Mouse (Mus musculus) c-Kit-negative CD71-positive TER-119-positive erythroid progenitor cells, embryonic 14.5 days (primary cell): ENCODE measurements around the gene Katnal1.

Experiments used
- DNase-seq: peaks from one replicate; pipeline ENCODE4 v3.0.0-alpha.2; 2013; ENCODE audit warnings: low read depth, low spot score

Katnal1 gene

DNA sequence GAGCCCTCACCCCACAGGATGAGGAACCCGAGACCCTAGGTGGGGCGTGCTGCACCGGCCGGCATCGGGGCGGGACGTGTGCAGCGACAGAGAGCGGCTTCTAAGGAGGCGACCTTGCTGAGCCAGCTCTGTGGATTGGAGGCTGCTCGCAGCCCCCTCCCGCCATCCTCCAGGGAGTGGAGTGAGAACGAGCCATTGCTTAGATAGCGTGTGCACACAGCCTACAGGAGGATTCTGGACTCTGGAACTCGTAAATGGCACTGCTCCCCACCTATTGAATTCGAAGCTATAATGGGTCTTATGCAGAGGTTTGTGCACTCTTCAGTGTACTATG lies at the start of gene Katnal1:
Gene Katnal1 (minus strand): TSS at position 205 of the 334 bp plus-strand sequence.
- DNase-seq, result no peak

DNA sequence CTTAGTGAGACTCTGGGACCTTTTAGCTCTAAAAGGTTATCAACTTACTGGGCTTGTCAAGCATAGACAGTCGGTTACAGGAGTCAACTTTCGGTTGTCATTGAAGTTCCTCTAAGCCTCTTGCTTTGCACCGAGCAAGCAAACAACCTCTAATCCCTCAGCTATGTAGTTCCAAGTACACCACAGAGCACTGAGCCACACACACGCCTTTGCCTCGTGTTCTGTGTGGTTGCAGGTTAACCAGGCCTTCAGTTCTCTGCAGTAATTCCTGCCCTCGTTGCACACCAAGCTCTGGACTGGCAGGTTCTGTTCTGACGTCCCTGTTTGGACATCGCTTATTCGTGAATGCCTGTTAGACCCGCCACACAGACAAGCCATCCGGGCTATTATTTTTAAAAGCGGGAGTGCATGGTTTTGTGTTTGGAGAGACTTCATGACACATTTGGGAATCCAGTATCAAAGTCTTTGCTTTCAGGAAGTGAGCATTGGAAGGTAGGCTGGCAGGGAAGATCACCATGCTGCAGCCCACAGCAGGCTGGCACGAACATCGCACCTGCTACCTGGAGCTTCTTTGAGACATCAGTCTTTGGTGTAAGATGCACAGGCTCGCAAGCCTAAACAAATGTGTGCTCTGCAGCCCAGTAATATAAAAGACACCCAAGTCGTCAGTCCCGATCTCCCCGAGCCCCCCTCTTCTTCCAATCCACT lies 49.5 kb upstream of the Katnal1 start:
- DNase-seq, result no peak

DNA sequence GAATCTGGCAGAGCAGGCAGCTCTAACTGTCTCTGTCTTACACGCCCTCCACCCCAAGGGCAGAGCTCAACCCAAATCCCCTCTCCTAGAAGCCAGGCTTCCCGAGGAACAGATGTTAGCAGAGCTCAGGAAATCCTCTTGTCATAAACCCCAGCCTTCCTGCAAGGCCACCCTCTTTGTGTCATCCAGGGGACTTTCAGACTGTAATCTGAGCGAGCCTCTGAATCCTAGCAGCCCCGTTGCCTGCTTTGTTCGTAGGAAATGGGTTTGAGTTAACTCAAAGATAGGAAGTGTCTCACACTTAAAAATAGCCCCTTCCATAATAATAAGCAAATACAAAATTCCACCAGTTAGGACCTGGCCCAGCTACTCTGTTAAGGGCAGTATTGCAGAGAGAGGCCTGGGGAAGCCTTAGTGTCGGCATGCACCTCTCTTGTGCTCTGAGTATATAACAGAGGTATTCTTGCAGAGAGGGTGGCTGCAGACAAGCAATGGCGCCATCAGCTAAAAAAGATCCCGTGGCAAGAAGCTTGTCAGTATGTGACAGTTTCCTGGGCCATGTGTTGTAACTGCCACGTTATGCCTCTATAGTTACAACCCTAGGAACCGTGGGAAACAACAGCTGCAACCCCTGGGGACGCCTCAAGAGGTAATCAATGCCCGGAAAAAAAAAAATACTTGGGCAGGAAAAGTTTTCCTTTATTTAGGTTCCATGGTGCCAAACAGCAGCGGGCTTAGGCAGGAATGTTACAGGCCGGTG lies 48.8 kb upstream of the Katnal1 start:
- no peak for DNase-seq

- no peak for DNase-seq
Measured at GRCm38 (mm10) chr5:148976876-148977275, 47.8 kb upstream of the Katnal1 start.

DNA sequence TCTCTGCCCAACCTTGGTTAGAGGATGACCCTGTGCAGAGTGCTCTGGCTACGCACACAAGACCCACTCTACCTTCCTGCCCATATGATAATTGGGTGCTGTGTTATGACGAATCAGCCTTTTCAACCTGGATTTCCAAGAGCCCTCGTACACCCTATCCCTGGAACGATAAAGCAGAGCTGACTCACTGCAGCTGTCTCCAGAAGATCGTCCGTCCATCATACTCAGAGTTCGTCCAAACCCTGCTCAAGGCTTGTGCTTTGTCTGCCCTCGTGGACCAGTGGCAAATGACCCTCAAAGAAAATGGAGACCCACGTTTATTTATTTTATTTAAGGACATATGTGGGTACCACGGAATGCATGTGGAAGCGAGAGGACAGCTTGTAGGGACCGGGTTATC lies 45.9 kb upstream of the Katnal1 start:
- DNase-seq, result no peak

DNA sequence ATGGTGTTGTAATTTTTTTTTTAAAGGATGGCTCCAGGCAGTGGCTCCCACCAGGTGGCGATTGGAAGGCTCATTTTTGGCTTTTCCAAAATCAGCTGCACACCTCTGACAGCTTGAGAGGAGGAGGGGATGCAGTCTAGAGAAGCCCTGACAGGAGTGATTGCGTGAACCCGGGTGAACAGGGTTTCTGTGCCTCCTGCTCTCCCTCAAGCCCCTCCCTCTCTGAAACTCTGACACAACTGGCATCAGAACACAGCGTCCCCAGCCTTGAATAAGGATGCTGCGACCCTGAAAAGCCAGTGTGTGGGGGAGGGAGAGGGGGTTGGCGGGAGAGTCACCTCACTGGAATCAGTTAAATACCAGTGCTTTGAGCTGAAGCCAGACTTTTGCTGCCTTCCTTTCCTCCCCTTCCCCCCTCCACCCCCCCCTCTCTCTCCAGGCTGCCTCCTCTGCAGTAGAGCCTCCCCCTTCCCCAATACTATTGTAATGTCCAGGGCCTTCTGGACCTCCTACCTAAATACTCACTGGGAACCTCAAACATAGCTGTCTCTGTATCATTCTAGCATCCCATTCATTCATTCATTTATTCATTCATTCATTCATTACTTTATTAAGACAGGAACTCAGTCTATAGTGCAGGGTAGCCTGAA lies 44.0 kb upstream of the Katnal1 start:
- no peak for DNase-seq

GRCm38 (mm10) chr5:148972167-148972566 lies 43.0 kb upstream of the Katnal1 start:
- DNase-seq, result no peak

DNA sequence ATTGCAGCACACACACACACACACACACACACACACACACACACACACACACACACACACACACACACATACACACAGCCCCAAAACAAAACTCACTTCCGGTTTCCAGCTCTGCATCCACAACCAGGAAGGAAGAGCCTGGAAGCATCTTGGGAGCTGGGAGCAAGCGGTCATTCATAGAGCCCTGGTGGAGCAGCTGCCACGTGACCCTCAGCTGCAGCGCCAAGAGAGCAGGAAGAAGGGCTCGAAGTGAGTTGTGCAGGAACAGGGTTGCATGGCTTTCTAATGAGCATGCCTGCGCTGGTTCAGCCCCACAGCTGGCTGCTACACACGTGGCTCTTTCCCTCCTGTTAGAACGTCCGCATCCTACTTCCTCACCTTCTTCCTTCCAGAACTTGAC lies 40.5 kb upstream of the Katnal1 start:
- DNase-seq, result no peak

- no peak for DNase-seq
Measured at GRCm38 (mm10) chr5:148968958-148969576, 39.9 kb upstream of the Katnal1 start.

GRCm38 (mm10) chr5:148968179-148968578 lies 39.1 kb upstream of the Katnal1 start:
- no peak for DNase-seq

GRCm38 (mm10) chr5:148966395-148966794 lies 37.3 kb upstream of the Katnal1 start:
- DNase-seq, result no peak

DNA sequence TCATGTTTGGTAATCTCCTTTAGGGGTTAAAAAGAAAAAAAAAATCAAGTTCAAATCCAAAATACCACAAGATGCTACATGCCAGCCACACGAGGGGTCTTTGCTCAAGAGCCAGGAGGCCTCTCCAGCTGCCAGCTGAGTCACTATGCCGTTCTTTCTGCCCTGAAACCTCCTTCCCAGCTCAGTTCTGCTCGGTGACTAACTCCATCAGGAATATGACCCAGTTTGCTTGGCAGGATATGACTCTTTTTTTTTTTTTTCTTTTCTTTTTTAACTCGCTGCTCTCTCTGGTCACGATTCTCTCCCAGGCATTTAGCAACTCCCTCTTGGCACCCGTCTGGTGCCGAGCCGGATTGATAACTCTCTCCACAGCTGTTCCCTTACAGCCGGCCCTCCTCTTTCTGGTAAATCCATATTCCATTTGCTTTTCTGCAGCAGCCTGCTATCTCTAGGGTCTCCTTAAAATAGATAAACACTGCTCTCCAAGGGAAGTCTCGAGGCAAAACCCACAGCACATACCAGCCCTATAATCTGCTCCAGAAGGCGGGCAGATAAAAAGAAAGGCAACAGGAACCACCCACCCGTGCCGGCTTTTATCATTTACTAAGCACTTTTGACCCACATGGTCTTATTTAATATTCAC lies 36.7 kb upstream of the Katnal1 start:
- peak; percentile 36 for DNase-seq

DNA sequence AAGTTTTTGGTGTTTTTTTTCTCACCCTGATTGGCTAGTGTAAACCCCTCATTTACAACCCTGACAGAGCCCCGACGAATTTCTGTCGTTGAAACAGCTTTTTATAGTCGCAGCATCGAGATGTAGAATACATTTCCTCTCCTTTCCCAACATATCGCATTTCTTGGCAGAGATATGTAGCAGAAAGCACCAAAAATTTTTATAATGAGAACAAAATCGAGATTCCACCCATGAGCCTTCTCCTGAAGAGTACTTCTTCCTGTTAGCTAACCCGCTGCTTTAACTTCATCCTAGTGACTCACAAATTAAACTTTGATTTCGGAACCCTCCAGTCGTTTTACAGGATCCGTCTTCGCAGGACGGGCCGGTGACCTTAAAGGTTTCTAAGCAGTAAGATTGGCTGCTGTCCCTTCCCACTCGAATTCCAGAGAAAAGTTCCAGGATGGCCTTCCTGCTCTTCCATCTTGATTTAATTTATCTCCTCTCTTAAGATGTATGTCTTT lies 36.0 kb upstream of the Katnal1 start:
- no peak for DNase-seq

GRCm38 (mm10) chr5:148964251-148964650 lies 35.1 kb upstream of the Katnal1 start:
- no peak for DNase-seq

GRCm38 (mm10) chr5:148960211-148960610 lies 31.1 kb upstream of the Katnal1 start:
- no peak for DNase-seq

GRCm38 (mm10) chr5:148959068-148959990 lies 30.2 kb upstream of the Katnal1 start:
- no peak for DNase-seq

GRCm38 (mm10) chr5:148958355-148958754 lies 29.2 kb upstream of the Katnal1 start:
- DNase-seq, result no peak

DNA sequence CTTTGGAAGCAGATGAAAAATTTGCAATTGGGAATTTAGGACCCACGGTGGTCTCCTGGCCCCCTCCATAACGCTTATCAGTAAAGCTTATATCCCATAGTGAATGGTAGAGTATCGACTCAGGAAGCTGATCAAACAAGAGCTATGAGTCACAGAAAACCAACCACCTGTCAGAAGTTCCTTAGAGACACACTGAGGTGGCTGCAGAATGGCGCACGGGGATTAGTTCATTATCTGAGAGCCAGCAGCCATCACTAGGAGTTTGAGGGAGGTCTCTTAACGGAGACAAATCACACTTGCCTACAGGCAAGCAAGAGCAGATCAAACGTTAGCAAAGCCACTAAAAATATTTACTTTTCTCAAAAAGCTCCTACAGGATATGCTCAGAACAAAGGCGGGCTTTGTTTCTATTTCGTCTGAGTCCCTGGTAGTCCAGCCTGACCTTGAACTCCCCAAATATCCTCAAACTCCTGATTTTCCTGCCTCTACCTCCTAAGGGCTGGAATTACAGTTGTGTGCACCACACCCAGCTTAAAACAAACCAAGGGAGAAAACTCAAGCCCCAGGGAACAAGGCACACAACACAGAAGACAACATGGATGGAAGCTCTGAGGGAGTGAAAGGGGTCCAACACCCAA lies 27.9 kb upstream of the Katnal1 start:
- no peak for DNase-seq

GRCm38 (mm10) chr5:148956091-148956490 lies 27.0 kb upstream of the Katnal1 start:
- no peak for DNase-seq

DNA sequence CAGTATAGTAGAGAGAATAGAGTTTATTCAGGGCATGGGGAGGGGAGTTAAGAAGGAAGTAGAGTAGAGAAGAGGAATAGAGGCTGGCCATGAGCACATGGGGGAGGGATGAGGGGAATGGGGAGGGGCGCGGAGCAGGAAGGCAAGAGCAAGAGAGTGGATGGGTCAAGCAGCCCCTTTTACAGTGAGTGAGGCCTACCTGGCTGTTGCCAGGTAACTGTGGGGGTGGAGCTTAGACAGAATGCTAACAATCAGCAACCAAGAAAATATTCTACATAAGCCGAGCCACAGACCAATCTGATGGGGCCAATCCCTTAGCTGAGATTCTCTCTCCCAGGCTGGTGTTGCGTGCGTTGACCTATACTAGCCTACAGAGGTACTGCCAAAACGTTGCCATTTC lies 26.5 kb upstream of the Katnal1 start:
- DNase-seq, result no peak
